Mouse (Mus musculus): ENCODE data around the gene Gm3099. TPM values are rescaled to one million over a fixed set of nuclear protein-coding genes. Genes with fewer than 3 reads are reported as not detected.
"Not testable (repeated sequence)": the region's sequence is repeated elsewhere in the genome, so short reads cannot be mapped to it uniquely, and the experiment has no call there.

The Gm3099 gene
- not detected for total RNA-seq (2021)
- long read RNA-seq, experiment 1, result 0 reads
- long read RNA-seq, experiment 2, result 0 reads

GRCm38 (mm10) chr14:3998094-3998493 lies at the start of gene Gm3099:
Gene Gm3099, plus strand, starts transcription at chr14:3998394.
- not testable (repeated sequence) for DNase-seq (ENCODE audit: low spot score in 2 of 2)

- DNase-seq (ENCODE audit: low spot score in 2 of 2), result not testable (repeated sequence)
These were observed 34.9 kb upstream of the Gm3099 start, which contains the start of gene Gm3095 for GRCm38 (mm10) chr14:3963247-3963646. Gene Gm3095, plus strand, starts transcription at chr14:3963547.

GRCm38 (mm10) chr14:4023641-4024040 lies 25.4 kb downstream of the Gm3099 start, which contains the start of gene Gm5796:
Gene Gm5796, plus strand, starts transcription at chr14:4023941.
- not testable (repeated sequence) for DNase-seq (ENCODE audit: low spot score in 2 of 2)

Other genes with a start within 250 kb of the Gm3099 start
- under 1 TPM in 1 of 2 experiments, not detected in 1; 0.44 TPM for gene Gm3002, start 188.3 kb upstream of the Gm3099 start, total RNA-seq (2021)
- not detected for gene Gm3033, start 152.1 kb upstream of the Gm3099 start, total RNA-seq (2021)
- gene Gm2916, start 114.2 kb upstream of the Gm3099 start, total RNA-seq (2021), result not detected
- gene Gm3029, start 66.6 kb upstream of the Gm3099 start, total RNA-seq (2021), result not detected
- under 1 TPM in 1 of 2 experiments, not detected in 1; 0.44 TPM for gene Gm3095, start 34.8 kb upstream of the Gm3099 start, total RNA-seq (2021)
- gene Gm5796, start 25.5 kb downstream of the Gm3099 start, total RNA-seq (2021), result 1 to 10 TPM; 1.3 to 1.6 TPM
- gene Gm3115, start 85.7 kb downstream of the Gm3099 start, total RNA-seq (2021), result under 1 TPM; 0.15 to 0.70 TPM
- gene Gm8108, start 112.1 kb downstream of the Gm3099 start, total RNA-seq (2021), result 1 to 10 TPM; 1.3 to 1.4 TPM
- not detected for gene Gm3127, start 166.6 kb downstream of the Gm3099 start, total RNA-seq (2021)
- not detected for gene Gm2974, start 184.2 kb downstream of the Gm3099 start, total RNA-seq (2021)

All from gastrocnemius, postnatal 4 days (tissue).